Mouse (Mus musculus) hindbrain, embryonic 11.5 days (tissue): ENCODE measurements around the gene Ffar4. TPM values are rescaled to one million over a fixed set of nuclear protein-coding genes. Genes with fewer than 3 reads are reported as not detected.
A peak's percentile ranks its signal among the peaks of the same experiment; 100 is the strongest.

Experiments
- ATAC-seq: fragments of 200-750 bp; cut with Nextera tagmentation; 2 replicates; pipeline ENCODE4 v1.8.0; 2017; ENCODE audit warnings: mild to moderate bottlenecking, moderate TSS enrichment, moderate library complexity; ENCODE audit not compliant: low FRiP score
- DNase-seq: peaks from one replicate; pipeline ENCODE4 v3.0.0-alpha.2; 2015; ENCODE audit warnings: low spot score
- H3K27ac ChIP-seq: fragments of 300-500 bp; sonication (generic); 2 replicates; pipeline ENCODE4 v1.5.1; 2014; ENCODE audit warnings: mild to moderate bottlenecking, low read depth, low read length
- H3K27me3 ChIP-seq: fragments of 300-500 bp; sonication (generic); 2 replicates; pipeline ENCODE4 v1.6.1; 2014; ENCODE audit warnings: mild to moderate bottlenecking, low read length, moderate library complexity, mixed read lengths; ENCODE audit not compliant: control insufficient read depth, insufficient read depth
- H3K36me3 ChIP-seq: fragments of 300-500 bp; sonication (generic); 2 replicates; pipeline ENCODE4 v1.6.1; 2014; ENCODE audit warnings: mild to moderate bottlenecking, low read length, moderate library complexity, mixed read lengths; ENCODE audit not compliant: control insufficient read depth, insufficient read depth
- H3K4me1 ChIP-seq: fragments of 300-500 bp; sonication (generic); replicated peaks from 2 replicates; pipeline ENCODE4 v1.6.1; 2014; ENCODE audit warnings: low read length, mixed read lengths; ENCODE audit not compliant: control insufficient read depth, insufficient read depth
- H3K4me2 ChIP-seq: fragments of 300-500 bp; sonication (generic); replicated peaks from 2 replicates; pipeline ENCODE4 v1.6.1; 2014; ENCODE audit warnings: mild to moderate bottlenecking, low read depth, low read length
- H3K4me3 ChIP-seq: fragments of 300-500 bp; sonication (generic); 2 replicates; pipeline ENCODE4 v1.5.1; 2014; ENCODE audit warnings: low read depth, low read length
- H3K9ac ChIP-seq: fragments of 300-500 bp; sonication (generic); 2 replicates; pipeline ENCODE4 v1.6.1; 2014; ENCODE audit warnings: low read depth, low read length
- H3K9me3 ChIP-seq: fragments of 300-500 bp; sonication (generic); 2 replicates; pipeline ENCODE4 v1.6.1; 2016; ENCODE audit warnings: low read length; ENCODE audit not compliant: control insufficient read depth
- WGBS: fragments of 180-500 bp; shearing (Covaris S2); extraction: QIAGEN DNeasy Blood & Tissue Kit; methylation state at CpG from one replicate; pipeline ENCODE4 v1.1.7; 2014; 5-methylcytosine and 5-hydroxymethylcytosine counted together
- polyA plus RNA-seq: library from polyadenylated mRNA; unstranded; fragments of >200 nt; fragmentation: Nextera tagmentation; extraction: Ambion mirVana; gene quantifications from 2 replicates; pipeline ENCODE4 v1.2.1, GENCODE M21; 2014

Ffar4 gene
- polyA plus RNA-seq, 1 experiment from 2014 or later: not detected

- Histone ChIP-seq H3K27me3 (no peaks in the 10 kb centered on the region), H3K4me3 (no peak overlapping the region), H3K27ac (no peak overlapping the region), H3K9me3 (no peaks in the 10 kb centered on the region), H3K36me3 (no peaks in the 10 kb centered on the region), H3K4me2 (no peak overlapping the region), H3K4me1 (no peaks in the 10 kb centered on the region), H3K9ac (no peak overlapping the region)
- DNase-seq (no peak), ATAC-seq (no peak)
- WGBS: 86% methylated on average over 7 of the region's 7 CpGs
Observed at GRCm38 (mm10) chr19:38114834-38115491, 18.1 kb downstream of the Ffar4 start.

DNA sequence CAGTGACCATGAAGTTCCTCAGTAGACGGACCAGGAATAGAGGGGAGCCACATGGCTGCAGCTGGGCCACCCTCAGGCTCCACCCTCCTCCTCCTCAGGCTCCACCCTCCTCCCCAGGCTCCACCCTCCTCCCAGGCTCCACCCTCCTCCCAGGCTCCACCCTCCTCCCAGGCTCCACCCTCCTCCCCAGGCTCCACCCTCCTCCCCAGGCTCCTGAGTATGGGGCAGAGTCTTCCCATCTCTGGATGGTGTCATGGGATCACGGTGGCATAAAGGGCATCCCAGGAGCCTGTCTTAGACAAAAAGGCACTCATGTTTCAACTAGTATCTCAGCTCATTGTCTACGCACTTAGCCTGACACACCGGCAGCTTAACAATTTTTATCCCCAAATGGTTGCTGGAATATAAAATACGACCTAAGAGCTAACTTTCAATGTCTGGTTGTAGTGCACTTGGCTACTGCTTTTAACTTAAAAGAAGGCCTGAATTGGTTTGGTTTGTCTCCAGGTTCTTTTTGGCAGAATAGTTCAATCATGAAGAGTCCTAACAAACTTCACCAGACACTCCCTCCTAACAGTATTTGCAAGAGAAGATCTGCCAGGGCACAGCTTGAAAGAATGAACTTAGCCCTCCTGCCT lies 23.4 kb downstream of the Ffar4 start:
- no peak overlapping the region for H3K9ac ChIP-seq
- no peak for DNase-seq
- no peak overlapping the region for H3K27ac ChIP-seq
- no peaks in the 10 kb centered on the region for H3K36me3 ChIP-seq
- no peak for ATAC-seq
- H3K4me3 ChIP-seq: no peak overlapping the region
- 79% methylated on average over 5 of the region's 5 CpGs for WGBS
- H3K9me3 ChIP-seq: no peaks in the 10 kb centered on the region
- H3K27me3 ChIP-seq: peaks cover 8% of the 10 kb centered on the region
- H3K4me2 ChIP-seq: no peak overlapping the region
- H3K4me1 ChIP-seq: no peaks in the 10 kb centered on the region

DNA sequence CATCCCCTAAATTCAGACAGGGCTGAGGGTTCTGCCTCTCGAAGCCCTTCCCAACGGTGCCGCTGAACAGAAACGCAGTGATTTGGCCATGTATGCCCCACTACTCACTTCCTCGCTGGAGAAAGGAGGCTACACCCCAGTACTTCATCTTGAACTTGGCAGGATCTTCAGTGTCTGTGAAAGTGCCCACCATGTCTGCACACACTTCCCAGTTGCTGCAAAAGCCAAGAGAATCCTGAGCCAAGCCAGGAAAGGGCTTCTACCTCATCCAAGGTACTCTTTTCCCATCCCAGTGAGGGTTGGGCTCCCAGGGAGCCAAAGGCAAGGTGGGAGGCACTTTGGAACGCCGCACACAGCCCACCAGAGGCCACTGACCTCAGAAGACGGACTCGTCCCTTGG lies 27.1 kb downstream of the Ffar4 start:
- no peak for DNase-seq
- no peak overlapping the region for H3K27ac ChIP-seq

GRCm38 (mm10) chr19:38124401-38125218 lies 27.7 kb downstream of the Ffar4 start:
- Histone ChIP-seq H3K27me3 (peaks cover 11% of the 10 kb centered on the region), H3K27ac (no peak overlapping the region), H3K4me2 (peak overlapping the region; percentile 97), H3K36me3 (no peaks in the 10 kb centered on the region), H3K4me3 (peak overlapping the region; percentile 62), H3K4me1 (no peaks in the 10 kb centered on the region), H3K9me3 (no peaks in the 10 kb centered on the region), H3K9ac (peak overlapping the region; percentile 61)
- WGBS: 1% methylated on average over 46 of the region's 77 CpGs
- DNase-seq (peak; percentile 58), ATAC-seq (peak; percentile 71)

More for the DNA sequence above, 27.1 kb downstream of the Ffar4 start:
- WGBS: 32% methylated on average over 9 of the region's 9 CpGs
- H3K4me1 ChIP-seq: no peaks in the 10 kb centered on the region
- H3K4me3 ChIP-seq: peak overlapping the region; percentile 62; the same call in 1 of the 2 replicates
- H3K27me3 ChIP-seq: peaks cover 11% of the 10 kb centered on the region
- no peak overlapping the region for H3K9ac ChIP-seq
- ATAC-seq: no peak
- H3K9me3 ChIP-seq: no peaks in the 10 kb centered on the region
- no peaks in the 10 kb centered on the region for H3K36me3 ChIP-seq
- H3K4me2 ChIP-seq: peak overlapping the region; percentile 97; the same call in 1 of the 2 replicates

GRCm38 (mm10) chr19:38125219-38125610 lies 28.3 kb downstream of the Ffar4 start, which contains the start of gene Rbp4:
TSS of gene Rbp4 (minus strand) at chr19:38125281.
- no peak for ATAC-seq
- peak within 1 kb of the TSS; percentile 61 for H3K9ac ChIP-seq
- peak within 1 kb of the TSS; percentile 97 for H3K4me2 ChIP-seq

GRCm38 (mm10) chr19:38126656-38127055 lies 29.8 kb downstream of the Ffar4 start:
- Histone ChIP-seq H3K9me3 (no peaks in the 10 kb centered on the region), H3K4me1 (no peaks in the 10 kb centered on the region), H3K36me3 (no peaks in the 10 kb centered on the region), H3K4me3 (no peak overlapping the region), H3K27me3 (peaks cover 11% of the 10 kb centered on the region), H3K9ac (no peak overlapping the region), H3K27ac (no peak overlapping the region), H3K4me2 (no peak overlapping the region)
- 73% methylated on average over 8 of the region's 8 CpGs for WGBS
- DNase-seq (no peak), ATAC-seq (no peak)

More at GRCm38 (mm10) chr19:38125219-38125610, 28.3 kb downstream of the Ffar4 start, which contains the start of gene Rbp4:
- no peak within 1 kb of the TSS for H3K27ac ChIP-seq
- H3K9me3 ChIP-seq: no peaks in the 10 kb centered on the region
- no peaks in the 10 kb centered on the region for H3K36me3 ChIP-seq
- 66% methylated on average over 6 of the region's 6 CpGs for WGBS
- H3K4me1 ChIP-seq: no peaks in the 10 kb centered on the region
- H3K4me3 ChIP-seq: peak within 1 kb of the TSS; percentile 62
- peaks cover 11% of the 10 kb centered on the region for H3K27me3 ChIP-seq
- DNase-seq: no peak

GRCm38 (mm10) chr19:38132481-38132880 lies 35.6 kb downstream of the Ffar4 start, which contains the start of gene Pde6c:
TSS of gene Pde6c (plus strand) at chr19:38132781.
- no peak for DNase-seq
- H3K4me1 ChIP-seq: no peaks in the 10 kb centered on the region

GRCm38 (mm10) chr19:38133986-38134385 lies 37.1 kb downstream of the Ffar4 start:
- Histone ChIP-seq H3K27me3 (no peaks in the 10 kb centered on the region), H3K4me3 (no peak overlapping the region), H3K36me3 (no peaks in the 10 kb centered on the region), H3K4me2 (no peak overlapping the region), H3K27ac (no peak overlapping the region), H3K9me3 (no peaks in the 10 kb centered on the region), H3K4me1 (no peaks in the 10 kb centered on the region), H3K9ac (no peak overlapping the region)
- no peak for ATAC-seq
- 82% methylated on average over 11 of the region's 11 CpGs for WGBS
- no peak for DNase-seq

More at GRCm38 (mm10) chr19:38132481-38132880, 35.6 kb downstream of the Ffar4 start, which contains the start of gene Pde6c:
- Histone ChIP-seq H3K9me3 (no peaks in the 10 kb centered on the region), H3K27me3 (no peaks in the 10 kb centered on the region), H3K4me2 (no peak within 1 kb of the TSS), H3K36me3 (no peaks in the 10 kb centered on the region), H3K4me3 (no peak within 1 kb of the TSS), H3K9ac (no peak within 1 kb of the TSS), H3K27ac (no peak within 1 kb of the TSS)
- no peak for ATAC-seq
- 85% methylated on average over 6 of the region's 6 CpGs for WGBS
